Mouse (Mus musculus): ENCODE results near the gene St7.
"Not testable (repeated sequence)": the region's sequence is repeated elsewhere in the genome, so short reads cannot be mapped to it uniquely, and the experiment has no call there.

Gene St7

DNA sequence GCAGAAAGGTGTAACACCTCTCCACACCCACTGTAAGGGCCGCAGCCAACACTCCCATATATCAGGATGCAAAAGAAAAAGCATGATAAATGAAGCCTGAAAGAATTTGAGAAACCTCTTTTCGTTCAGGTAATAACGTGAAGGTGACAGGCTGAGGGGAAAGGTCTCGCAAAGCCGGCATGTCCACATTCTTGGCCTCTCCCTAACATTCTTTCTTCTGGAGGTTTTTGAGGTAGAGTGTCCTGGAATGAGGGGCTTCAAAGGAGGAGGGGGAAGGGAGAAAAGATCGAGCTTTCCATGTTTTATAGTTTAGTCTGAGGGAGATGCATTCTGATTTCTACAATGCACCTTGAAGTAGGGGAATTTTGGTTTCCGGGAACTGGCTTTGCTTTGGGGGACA lies at the start of gene St7:
St7 (plus strand) TSS at position 287 of the 400 bp plus-strand sequence.
- no peak for DNase-seq

DNA sequence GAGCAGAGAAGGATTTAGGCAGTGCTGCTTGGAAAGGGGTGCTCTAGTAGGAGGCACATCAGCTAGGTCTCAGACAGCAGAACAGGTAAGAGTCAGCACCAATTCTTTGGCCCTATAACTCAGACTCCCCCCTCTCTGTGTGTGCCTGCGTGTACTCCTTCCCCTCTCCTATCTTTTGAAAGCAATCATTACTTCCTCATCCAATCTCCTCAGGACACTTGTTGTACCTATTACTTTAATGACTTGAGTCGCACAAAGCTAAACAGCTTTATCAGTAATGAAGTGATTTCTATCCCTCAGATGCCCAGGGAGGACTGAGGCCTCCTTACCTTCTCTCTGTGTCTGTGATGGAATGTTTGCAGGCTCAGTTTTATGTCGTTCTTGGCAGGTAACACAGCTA lies 46.6 kb upstream of the St7 start:
- no peak for DNase-seq

DNA sequence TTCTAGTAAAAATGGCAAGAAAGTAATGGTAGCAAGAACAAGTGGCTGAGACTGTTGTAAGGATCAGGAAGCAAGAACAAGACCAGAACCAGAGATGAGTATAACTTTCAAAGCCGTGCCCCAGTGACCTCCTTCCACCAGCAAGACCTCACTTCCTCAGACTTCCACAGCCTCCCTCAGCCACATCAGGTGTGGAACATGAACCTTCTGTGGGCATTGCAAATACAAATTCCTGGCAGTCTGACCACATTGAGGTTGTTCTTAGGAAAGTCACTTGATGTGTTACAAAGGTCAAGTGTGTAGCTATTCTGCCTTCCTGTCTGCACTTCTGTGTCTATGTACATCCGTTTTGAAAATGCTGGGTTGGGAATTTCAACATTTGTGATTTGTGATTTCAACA lies 40.6 kb upstream of the St7 start:
- no peak for DNase-seq

DNA sequence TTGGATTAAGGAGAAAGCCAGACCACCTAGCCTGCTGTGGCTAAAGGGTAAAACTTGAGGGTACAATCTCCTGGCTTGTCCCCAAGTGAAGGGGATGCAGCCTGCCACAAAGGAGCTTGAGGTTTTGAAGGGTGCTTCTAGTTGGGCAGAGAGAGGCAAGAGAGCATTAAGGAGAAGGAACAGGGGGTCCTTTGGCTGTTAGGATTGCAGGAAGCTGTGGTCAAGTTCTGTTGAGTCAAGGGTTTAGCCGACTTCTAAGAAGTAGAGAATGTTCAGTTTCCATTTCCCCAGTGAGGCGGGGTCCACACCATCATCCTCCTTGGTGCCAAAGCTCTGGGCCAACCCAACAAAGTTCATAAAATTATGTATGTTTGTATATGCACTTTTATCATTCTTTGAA lies 37.7 kb upstream of the St7 start:
- DNase-seq = no peak

DNA sequence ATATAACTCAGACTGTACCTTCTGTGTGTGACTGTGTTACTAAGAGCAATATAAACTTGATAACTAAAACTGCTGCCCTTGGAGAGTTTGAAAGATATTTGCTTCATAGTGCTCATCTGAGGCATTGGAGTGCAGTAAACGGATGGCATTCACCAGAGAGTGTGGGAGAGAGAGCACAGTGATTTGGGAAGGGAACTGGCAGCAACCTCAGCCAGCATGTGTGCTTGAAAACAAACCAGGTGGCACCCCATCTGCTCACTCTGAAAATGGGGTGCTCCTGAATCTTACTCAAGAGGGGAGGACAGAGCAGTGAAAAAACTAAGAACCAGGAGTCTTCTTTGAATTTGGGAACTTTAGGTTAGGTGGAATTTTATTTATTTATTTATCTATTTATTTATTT lies 35.4 kb upstream of the St7 start:
- no peak for DNase-seq

DNA sequence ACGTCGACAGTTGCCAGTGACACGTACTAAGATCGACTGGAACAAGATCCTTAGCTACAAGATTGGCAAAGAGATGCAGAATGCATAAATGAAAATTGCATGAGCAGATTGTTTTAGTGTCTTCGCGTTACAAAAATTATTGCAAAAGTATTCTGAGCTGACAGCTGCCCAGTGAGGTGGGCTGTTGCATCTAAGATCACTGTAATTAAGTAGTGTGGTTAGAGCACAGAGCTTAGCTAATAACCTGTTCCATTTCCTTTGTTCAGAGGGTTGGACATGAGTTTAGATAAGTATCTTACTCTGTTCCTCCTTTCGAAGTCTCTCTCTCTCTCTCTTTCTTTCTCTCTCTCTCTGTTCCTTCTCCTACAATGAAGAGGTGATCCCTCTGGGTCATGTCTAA lies 27.4 kb upstream of the St7 start:
- DNase-seq = no peak

DNA sequence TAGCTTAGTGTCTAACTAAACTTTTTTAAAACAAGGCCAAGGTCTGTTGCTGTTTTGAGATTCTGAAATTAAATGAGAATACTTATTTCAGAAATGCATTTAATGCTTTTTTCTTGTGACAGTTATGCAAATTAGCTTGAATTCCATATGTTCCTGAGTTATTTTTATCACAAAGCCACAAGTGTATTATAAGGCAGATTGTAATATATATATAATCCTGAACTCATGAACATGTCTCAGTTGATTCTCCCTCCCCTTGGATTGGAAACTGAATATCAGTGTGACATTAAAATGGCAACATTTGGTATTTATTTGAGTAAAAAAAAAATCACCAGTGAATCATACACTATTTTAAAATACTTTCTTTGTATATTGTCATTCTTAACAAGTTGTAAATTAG lies 26.7 kb upstream of the St7 start:
- DNase-seq = no peak

DNA sequence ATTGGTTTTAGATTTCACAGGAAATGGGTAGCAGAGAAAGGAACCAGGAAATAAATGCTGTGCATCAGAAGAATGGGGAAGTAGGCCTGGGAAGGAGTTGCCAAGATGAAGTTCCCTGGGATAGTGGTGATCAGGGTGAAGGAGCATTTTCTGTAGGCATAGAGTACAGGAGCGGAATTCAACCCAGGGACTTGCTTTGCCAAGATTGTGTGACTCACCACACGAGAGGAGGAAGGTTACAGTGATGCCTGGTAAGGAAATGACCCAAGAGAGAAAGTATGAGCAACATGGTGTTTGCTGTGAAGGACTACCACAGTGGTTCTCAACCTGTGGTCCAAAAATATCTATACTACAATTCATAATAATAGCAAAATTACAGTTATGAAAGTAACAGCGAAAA lies 24.9 kb upstream of the St7 start:
- DNase-seq = no peak

DNA sequence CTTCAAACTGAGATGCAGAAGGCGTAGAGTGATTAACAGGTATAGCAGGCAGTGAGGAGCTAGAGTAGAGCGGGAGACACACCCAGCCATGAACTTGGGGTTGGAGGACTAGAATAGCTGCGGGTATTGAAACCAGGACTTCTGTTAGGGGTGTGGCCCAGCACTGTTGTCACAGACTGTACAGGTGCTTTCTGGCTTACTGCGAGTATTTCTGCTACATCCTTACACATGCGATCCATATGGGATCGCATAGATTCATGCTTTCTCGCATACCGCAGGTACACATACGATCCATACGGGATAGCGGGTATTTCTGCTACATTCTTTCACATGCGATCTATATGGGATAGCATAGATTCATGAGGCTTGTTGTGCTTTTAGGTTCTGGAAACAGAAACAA lies 24.4 kb upstream of the St7 start:
- no peak for DNase-seq

DNA sequence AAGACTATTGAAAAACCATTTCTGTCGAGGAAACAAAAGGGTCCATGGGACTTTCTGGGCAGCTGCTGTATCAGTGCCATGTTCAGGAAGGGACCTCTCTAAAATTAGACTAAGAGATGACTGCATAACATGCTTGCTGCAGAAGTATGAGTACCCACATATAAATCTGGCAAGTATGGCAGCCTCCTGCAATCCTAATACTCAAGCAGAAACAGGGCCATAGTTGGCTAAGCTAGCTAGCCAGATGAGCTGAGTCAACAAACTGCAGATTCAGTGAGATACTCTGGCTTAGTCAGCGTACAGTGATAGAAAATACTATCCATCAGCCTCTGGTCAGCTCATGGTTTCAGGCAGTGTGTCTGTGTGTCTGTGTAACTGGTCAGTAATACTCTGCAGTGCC lies 22.9 kb upstream of the St7 start:
- no peak for DNase-seq

DNA sequence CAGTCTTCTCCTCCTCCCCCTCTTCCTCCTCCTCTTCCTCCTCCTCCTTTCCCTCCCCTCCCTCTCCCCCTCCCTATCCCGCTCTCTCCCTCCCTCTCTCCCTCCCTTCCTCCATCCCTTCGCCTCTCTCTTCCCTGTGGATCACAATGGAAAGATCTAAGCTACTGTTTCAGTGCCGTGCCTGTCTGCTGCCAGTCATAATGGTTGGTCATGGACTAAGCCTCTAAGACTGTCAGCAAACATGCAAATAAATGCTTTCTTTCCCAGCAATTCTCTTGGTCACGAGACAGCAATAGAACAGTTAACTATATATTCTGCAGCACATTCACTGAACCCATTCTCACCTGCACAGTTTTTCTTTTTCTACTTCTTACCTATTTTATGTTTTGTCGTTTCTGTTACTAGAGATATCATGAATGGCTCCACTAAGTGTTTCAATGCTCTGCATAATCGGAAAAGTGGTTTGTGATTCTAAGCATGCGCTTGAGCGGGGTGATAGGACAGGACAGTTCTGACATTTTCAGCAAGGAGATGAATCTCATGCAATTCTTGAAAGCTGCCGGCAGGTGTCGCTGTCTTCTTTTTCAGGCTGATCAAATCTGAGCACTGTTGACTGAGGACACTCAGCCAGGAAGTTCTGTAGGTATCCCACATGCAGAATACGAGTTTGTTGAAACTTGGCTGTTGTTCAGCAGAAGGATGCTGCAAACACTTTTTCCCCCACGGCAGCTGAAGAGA lies 17.5 kb upstream of the St7 start:
- peak; percentile 87 for DNase-seq

DNA sequence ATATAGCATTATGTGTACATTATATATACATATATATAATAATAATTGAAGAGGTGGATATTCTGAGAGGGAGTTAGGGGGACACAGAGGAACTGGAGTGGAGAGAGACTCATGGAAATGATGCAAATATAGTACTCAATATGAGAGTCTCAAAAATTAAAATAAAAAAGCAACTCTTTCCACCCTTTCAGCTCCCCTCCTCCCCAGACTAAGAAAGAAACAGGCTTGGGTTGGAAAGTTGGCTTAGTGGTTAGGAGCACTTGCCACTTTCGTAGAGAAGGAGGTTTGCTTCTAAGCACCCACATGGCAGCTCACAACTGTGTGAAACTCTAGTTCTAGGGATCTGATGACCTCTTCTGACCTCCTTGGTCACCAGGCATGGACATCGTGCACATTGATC lies 15.7 kb upstream of the St7 start:
- no peak for DNase-seq

DNA sequence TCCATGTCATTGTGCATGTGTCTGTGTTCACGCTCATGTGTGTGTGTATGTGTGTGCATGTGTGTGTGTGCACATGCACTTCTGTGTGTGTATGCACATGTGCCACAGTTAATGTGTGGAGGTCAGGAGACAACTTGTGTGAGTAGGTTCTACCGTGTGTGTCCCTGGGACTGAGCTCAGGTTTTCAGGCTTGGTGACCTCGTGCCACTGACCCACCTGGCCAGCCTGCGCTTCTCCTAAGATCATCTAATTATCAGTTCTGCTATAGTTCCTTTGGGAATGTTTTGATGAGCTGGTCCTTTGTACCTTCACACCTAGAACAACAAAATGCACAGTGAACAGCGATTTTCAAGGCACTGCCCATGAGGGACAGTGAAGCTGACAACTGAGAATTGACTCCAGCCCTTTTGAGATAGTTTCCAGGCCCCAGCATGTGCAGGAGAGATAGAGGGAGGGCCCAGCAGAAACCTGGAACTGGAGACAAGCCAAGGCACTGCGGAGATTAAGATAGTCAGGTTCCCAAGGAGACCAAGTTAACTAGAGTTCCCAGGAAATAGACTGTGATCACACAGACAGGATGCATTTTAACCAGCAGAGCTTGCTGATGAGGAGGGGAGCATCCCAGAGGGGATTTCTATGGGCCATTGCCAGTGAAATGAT lies 12.3 kb upstream of the St7 start:
- DNase-seq = no peak

DNA sequence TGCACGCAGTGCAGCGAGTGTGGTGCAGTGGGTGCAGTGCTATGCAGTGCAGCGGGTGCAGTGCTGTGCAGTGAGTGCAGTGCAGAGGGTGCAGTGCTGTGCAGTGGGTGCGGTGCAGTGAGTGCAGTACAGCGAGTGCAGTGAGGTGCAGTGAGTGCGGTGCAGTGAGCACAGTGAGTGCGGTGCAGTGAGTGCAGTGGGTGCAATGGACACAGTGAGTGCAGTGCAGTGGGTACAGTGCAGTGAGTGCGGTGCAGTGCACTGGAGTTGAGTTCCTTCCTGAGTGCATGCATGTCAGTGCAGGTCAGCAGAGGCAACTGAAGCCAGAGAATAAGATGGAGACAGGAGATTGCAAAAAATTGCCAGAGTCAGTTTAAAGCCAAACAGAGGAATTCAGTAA lies 10.9 kb upstream of the St7 start:
- DNase-seq = no peak

DNA sequence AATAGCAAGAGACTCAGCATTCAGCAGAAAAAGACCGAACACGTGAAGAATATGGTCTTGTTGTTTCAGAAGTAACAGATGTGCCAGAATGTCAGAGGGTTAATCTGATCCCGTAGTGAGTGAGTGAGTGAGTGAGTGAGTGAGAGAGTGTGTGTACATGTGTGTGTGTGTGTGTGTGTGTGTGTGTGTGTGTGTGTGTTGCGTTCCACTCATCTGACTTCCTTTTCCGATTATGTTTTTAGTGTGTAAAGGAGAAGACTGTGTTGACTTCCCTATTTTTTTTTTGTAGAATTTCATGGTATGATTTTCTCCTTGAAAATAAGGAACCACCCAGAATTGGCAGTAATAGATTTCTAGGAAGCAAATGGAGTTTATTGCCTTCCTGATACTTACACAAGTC lies 4.1 kb upstream of the St7 start:
- DNase-seq = no peak

DNA sequence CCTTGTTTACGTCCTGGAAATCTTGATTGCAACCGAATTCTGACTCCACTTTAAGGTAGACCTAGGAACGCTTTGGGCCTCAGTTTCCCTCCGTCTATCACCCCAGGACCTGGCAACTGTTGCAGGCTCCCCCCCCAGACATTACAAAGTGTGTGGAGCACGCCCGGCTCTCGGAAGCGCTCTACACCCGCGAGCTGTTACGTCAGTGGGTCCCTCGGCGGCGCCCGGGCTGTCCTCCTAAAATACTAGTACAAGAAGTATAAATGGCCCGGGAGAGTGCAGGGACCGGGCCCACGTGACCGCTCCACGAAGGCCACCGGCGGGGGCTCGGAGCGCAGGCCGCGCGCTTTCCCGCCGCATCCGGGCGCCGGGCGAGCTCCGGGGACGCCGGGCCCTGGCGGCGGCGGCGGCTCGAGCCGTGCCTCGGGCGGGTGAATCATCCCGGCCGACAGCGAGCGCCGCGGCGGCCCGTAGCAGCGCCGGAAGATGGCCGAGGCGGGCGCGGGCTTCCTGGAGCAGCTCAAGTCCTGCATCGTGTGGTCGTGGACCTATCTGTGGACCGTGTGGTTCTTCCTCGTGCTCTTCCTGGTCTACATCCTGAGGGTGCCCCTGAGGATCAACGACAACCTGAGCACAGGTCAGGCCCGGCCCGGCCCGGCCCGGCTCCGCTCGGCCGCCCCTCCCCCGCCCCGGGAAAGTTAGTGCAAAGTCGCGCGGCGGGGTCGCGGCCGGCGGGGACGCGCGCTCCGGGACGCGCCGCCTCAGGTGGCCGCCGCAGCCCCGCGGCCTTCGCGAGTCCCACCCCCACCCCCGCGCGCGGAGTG lies 1.2 kb downstream of the St7 start:
- DNase-seq = peak; percentile 75

DNA sequence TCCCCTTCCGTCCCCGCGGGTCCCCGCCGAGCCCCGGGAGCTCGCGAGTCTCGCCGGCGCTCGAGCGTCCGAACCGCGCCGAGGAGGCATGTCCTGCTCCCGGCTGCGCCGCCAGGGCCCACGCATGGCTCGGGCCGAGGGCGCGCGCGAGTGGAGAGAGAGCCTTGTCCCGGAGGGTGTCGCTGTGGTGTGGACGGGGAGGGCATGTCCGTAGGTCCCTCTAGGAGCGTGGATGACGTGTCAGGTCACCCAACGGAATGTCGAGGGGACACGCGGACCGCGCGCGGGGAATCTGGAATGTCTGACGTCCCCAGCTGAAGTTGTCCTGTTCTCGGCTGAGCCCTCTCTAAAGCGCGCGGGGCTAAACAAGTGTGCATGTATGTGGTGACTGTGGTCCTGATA lies 1.8 kb downstream of the St7 start:
- peak; percentile 78 for DNase-seq

DNA sequence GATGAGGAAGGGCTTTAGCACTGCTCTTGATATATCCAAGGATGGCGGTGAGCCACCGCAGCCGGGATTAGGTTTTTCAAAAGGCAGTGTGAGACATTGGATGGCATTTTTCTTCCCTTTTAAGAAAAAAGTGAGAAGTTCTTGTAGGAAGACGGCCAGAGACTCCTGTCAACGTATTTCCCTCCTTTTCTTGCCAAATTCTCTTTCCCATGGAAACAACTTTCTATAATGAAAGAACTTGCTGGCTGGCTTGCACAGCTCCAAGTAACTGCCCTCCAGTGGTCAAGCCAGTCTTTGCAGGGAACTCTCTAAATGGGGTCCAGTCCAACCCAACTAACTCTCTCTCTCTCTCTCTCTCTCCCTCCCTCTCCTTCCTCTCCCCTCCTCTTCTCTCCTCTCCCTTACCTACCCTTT lies 3.6 kb downstream of the St7 start:
- peak; percentile 55 for DNase-seq

DNA sequence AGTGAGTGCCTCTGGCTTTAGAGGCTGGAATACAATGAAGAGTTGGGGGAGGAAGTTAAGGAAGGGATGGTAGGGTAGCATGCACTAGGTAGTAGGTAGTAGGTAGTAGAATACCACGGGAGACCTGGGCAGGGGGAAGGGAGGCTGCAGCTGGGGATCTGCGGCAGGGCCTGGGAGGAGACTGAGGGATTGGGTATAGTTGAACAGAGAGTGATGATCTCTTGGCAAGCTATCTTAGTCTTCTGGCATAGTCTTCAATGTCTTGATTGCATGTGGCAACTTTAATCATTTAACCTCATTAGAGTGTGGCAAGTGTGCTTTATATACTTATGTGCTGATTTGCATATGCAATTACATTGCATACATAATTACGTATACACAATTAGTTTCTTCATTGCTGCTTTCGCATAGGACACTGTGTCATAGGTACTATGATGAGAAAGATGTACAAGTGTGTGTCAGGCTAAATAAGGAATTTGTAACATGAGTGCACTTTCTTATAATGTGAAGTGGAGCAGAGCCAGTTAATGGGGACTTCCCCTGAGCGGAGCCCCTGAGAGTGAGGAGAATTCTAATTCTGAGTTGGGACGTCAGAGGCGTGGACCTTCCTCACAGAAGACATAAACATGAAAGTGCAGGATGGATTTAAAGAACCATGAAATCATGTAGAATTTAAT lies 8.3 kb downstream of the St7 start:
- no peak for DNase-seq

DNA sequence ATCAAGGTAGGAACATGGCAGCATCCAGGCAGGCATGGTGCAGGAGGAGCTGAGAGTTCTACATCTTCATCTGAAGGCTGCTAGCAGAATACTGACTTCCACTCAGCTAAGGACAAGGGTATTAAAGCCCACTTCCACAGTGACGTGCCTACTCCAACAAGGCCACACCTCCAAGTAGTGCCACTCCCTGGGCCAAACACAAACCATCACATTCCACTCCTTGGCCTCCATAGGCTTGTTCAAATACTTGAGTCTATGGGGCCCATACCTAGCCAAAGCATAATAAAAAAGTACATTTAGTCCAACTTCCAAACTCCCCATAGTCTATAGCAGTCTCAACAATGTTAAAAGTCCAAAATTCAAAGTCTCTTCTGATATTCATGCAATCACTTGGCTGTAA lies 11.3 kb downstream of the St7 start:
- not testable (repeated sequence) for DNase-seq

DNA sequence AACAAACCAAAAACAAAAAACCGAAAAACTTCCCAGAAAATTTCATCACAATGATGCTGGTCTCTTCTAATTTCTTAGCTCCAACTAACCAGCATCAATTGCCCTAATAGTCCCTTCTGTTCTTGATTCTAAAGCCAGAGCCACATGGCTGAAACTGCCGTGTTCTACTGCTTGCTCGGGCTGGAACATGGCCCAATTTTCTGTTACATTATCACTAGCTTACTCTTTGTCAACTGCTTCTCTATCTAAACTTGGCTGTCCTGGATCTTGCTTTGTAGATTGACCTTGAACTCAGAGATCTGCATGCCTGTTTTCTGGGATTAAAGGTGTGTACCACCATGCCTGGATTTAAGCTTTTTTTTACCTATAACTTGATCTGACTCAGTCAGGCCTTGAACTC lies 13.2 kb downstream of the St7 start:
- no peak for DNase-seq

DNA sequence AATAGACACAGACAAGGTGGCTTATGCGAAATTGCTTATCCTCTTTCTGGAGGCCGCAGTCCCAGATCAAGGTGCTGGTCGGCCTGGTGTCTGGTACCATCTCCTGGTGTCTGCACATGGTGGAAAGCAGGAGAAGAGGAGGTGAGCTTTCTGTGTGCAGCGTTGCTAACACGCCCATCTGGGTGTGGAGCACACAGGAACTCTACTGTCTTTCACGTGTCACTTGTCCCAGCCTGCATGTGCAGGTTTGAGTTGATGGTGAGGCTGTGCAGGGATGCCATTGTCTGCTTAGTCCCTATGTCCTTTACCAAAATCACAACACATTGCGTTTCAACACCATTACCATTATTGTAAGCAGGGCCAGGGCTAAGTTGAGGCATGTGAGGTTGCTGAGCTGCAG lies 26.2 kb downstream of the St7 start:
- DNase-seq = no peak

DNA sequence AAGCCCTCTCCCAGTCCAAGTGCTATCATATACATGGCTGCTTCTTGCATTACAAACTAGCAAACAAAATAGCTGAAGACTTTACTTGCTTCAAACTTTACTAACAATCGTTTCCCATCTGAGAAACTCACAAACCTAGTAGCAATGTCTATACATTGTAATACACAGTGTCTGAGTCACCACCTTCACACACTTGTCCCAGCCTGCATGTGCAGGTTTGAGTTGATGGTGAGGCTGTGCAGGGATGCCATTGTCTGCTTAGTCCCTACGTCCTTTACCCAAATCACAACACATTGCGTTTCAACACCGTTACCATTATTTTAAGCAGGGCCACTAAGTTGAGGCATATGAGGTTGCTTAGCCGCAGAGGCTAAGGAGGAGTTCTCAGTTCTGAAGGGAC lies 26.7 kb downstream of the St7 start:
- no peak for DNase-seq

DNA sequence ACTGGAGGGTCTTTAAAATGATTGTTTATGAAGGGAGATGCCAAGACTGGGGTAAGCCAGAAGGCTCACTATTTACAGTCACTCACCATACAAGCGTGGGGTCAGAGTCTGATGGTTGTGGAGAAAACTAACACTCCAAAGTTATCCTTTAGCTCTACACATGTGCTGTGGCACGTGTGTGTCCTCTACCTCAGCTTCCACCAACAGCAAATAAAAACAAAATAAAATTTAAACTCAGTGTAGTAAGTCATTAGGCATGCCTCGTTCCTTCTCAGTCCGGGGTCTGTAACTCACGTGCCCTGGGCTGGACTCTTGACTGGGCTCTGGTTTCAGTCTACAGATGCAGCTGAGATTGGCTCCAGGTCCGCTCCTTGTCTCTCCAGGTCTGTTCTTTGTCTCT lies 27.3 kb downstream of the St7 start:
- no peak for DNase-seq

Data from thymus, postnatal 4 days (tissue).